Mouse (Mus musculus): ENCODE results near the gene Hes2.

The Hes2 gene

DNA sequence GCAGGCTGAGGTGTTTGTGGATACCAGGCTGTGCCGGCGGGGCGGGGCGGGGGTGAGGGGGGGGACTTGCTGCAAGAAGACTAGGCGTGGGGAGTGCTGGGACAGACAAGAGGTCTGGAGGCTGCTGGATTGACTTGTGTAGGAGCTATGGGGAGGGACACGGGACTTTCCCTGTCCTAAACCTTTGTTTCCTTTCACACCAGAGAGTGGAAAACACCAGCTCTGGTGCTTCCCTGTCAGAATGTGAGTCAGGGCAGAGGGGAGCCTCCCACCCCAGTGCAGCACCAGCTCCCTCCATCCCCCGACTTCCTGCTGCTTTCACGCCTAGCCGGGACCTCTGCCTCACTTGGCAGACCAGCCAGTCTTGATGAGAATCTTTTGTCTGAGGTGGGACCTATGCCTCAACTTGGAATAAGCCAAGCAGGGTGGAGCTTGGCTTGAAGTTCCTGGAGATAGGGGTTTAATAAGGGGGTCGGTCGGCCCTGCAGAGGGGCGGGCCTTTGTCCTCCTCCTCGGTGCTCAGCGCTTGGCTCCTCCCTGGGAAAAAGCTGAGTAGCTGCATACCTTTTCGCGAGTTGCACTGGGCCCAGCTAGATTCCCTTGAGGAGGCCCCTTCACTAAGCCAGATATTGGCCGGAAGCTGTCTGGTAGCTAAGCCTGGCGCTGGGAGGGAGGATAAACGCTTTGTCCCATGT, 27.0 kb downstream of the Hes2 start:
- DNase-seq (ENCODE audit: low spot score in 2 of 2) = no peak

DNA sequence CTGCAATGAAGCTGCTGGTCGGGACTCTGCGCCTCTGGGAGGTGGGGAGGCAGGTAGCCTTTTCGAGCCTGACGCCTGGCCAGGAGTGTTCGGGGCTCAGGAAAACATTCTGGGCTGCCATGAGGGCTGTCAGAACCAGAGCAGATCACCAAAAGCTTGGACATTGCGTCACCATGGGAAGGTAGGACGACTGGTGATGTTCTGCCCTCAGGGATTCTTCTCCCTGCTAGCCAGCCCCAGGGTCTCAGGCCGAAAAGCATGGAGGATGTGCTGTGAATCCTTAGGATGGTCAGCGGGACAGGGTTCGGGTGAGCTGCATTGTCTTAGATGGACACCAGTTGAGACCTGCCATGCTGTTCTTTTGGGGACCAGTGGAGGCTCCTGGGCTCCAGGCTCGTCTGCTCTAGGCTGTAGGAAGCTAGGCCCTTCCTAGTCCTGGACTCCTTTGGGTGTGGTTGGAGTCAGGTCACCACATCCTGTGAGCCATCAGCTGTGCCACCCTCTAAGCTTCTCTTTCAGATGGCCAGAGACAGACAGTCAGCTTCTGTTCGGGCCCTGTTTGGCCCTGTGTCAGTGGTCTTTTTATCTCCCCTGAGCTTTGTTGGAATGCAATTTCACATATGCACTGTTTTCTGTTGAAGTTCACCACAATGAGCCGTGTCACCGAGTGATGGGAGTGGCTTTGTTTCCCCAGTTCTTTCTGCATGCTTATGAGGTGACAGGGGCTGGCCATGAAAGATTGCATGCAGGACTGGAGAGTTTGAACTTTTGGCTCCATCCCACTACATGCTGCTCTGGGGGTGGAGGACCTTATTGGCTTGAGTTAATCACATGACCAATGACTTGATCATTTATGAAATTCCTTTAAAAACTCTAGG, 27.8 kb downstream of the Hes2 start:
- no peak for DNase-seq (ENCODE audit: low spot score in 2 of 2)

DNA sequence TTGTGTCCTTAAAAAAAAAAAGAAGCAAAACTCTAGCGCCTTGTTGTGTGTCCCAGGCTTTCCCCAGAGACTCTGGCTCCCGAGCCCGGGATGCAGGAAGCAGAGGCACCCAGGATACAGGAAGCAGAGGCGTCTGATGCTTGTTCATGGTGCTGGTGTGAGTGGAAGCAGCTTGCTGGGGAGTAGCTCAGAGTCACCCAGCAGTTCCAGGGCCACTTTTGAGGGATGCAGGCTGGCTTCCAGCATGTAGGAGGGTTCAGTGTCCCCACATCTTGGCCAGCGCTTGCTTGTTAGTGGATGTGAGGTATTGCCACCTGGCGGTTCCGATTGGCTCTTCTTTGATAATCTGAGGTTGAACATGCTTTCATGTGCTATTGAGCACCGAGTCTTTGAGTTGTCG, 28.5 kb downstream of the Hes2 start:
- no peak for DNase-seq (ENCODE audit: low spot score in 2 of 2)

DNA sequence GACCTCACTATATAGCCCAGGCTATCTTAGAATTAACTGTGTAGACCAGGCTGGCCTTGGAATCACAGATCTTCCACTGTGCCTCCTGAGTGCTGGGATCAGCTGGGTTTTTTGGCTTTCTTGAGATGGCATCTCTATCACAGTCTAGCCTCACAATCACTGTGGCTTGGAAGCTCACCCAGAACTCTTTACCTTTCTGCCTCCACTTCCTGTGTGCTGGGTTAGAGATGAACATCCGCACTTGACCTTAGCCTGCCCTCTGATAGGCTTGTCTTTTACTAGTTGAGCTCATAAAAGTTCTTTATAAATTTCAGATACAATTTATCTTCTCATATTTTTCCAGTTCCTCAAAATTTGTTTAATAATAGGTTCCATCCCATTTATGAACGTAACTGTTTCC, 30.0 kb downstream of the Hes2 start:
- no peak for DNase-seq (ENCODE audit: low spot score in 2 of 2)

DNA sequence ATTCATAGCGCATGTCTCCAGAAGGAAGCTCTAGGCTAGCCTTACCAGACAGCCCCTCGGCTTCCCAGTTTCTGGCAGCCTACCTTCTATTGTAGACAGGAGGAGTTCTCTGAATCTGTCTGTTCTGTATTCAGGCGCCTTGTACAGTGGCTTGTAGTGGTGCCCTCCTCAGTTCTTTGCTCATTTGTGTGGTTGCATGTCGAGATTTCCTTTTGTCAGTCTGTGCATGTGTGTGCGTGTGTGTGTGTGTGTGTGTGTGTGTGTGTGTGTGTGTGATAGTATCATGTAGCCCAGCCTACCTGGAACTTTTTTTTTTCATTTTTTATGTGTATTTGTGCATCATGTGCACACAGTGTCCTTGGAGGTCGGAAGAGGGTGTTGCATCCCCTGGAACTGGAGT, 30.4 kb downstream of the Hes2 start:
- DNase-seq (ENCODE audit: low spot score in 2 of 2) = no peak

DNA sequence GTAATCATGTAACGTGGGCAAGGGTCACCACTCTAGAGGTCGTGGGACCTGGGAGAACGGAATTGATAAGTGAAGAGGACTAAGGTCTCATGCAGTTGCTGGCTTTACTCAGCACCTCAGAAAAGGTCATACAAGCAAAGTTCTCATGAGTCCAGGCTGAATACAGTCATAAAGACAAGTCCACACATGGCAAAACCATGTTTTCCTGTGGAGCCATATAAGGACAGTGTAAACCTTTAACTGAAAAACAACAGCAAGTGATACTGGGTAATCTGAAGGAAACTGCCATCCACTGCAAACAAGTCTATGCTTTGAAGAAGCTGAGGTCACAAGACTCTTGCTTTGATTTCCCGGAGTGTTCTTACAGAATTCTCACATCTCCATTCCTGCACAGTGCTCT, 31.0 kb downstream of the Hes2 start:
- no peak for DNase-seq (ENCODE audit: low spot score in 2 of 2)

DNA sequence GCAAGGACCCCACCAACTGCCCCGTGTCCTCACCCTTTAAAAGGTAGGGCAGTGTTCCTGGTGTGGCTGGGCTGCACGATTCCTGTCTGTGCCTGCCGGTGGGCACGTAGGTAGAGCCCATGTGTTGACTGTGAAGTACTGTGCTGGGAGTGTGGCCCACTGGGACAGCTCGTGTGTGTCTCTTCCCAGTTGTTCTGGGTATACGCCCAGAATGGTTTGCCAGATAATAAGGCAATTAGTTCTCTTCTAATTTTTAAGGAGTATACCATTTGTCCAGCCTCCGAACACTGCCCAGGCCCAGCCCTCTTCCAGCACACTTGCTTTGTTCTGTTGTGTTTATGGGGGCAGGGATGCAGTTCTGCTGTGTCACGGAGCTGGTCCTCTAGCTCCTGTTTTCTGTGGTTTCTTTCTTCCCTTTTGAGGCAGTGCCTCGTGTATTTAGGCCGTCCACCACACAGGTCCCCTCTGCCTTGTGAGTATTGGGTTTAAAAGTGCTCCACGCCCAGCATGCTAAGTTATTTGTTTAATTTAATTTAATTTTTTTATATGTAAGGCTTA, 31.5 kb downstream of the Hes2 start:
- DNase-seq (ENCODE audit: low spot score in 2 of 2) = no peak

DNA sequence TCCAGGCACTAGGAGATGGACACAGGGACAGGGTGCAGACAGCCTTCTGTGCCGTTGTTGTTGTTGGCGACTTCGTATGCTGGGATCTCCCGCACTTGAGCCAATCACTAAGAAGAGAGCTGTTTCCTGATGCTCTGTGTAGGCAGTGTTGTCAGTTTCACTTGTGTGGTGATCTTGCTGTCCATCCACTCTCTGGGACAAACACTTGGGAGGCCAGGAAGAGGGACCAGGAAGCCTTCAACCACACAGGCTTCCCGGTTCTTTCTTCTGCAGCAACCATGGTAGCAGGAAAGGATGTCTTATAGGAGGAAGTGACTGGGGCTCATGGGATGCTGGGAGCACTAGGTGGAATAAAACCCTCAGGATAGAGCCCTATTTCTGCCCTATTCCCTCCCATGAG, 32.0 kb downstream of the Hes2 start:
- no peak for DNase-seq (ENCODE audit: low spot score in 2 of 2)

DNA sequence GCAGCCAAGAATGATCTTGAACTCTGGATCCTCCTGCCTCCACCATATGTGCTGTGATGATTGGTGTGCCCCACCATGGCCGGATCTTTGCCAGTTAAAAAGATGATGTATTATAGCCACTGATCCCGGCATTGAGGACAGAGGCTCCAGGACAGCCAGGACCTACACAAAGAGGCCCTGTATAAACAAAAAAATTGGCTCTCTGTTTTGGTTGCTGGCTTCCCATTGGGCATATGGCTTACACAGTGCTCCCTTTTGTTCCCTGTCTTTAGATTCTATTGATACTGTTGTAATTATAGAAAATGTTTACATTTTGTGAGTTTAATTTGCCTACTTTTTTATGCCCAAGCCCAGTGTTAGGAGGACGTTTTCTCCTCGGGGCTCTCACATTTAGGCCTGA, 33.9 kb downstream of the Hes2 start:
- DNase-seq (ENCODE audit: low spot score in 2 of 2) = no peak

DNA sequence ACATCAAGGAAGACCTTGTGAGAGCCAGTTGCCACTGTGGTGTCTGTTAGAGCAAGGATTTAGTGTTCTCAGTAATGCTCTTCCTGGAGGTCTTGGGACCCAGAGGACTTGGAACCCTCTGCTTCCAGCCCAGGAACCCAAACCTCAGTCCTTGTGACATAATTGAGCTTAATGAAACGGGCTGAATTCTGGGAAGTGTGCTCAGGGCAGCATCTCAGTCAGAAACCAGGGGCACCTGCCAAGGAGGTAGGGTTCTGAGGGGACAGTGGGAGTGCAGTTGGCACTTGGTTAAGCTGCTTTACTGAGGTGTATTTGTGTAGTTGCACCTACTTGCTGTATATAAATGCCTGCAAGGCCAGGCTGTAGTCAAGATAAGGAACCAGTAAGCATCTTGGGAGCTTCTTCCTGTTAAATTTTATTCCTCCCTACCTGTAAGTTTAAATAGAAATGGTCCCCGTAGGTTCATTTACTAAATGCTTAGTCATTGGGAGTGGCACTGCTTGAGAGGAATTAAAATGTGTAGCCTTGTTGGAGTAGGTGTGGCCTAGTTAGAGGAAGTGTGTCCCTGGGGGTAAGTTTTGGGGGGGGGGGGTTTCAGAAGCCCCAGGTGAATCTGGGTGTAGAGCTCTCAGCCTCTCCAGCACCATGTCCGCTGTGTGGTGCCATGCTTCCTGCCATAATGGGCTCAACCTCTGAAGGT, 36.0 kb downstream of the Hes2 start:
- no peak for DNase-seq (ENCODE audit: low spot score in 2 of 2)

DNA sequence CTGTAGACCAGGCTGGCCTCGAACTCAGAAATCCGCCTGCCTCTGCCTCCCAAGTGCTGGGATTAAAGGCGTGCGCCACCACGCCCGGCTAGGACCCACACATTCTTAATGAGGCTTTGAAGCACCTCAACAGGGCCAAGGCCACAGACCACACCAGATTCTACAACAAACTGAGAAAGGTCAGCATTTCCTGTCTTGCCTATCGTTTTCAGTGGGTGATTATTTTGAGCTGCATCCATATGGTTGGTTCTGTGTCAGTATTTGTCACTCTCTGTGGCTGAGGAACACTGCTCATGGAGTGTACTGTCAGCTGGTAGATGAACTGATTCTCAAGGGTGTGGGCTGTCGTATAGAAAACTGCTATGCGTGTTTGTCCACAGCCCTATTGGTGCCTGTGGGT, 37.6 kb downstream of the Hes2 start:
- DNase-seq (ENCODE audit: low spot score in 2 of 2) = no peak

DNA sequence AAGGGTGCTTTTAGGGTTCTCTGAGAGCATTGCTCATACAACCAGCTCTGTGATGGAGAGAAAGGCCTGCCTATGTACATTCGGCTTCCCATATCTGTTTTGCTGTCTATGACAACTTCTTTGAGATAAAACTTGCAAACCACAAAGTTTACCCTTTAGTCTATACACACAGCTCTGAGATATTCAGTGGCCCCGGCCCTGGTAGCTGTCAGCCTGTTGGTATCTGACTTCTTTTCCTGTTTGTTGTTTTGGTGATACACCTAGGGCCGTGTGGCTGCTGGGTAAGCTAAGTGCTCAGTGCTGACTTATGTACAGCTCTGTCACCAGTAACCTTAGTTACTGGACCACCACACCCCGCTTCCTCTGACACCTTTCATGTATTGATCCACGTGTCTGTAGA, 38.9 kb downstream of the Hes2 start:
- DNase-seq (ENCODE audit: low spot score in 2 of 2) = no peak

DNA sequence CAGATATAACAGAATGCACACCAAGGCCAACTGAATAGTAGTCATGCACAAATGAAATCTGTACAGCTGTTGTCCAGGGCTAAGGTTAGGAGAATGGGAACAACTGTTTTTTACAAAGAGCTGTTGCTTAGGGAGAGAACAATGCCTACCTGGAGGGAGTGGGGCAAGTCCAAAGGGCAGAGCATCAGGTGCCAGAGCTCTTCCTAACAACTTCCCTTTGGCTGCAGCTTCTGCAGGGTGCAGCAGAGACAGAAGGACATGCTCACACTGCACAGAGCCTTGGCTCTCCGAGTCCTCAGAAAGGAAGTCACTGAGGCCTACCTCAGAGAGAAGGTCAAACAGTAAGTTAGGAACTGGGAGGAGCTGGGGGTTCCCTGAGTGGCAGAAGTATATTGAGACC, 41.0 kb downstream of the Hes2 start:
- no peak for DNase-seq (ENCODE audit: low spot score in 2 of 2)

DNA sequence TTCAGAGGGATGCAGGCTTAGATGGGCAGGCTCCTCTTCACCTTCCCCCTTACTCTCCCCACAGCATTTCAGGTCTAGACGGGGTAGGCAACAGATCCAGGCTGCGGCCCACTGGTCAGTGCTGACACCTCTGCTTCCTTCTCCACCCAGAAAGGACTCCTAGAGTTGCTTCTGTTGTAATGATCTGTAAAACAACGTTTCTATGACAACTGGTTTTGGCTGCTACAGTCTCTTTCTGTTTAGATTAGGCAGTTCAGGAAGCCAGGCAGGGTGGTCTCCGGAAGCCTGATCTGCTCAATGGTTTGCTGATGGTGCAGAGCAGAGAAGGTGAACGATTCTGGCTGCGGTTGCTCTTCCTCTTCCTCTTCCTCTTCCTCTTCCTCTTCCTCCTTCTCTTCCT, 42.8 kb downstream of the Hes2 start:
- DNase-seq (ENCODE audit: low spot score in 2 of 2) = peak; percentile 50 to 53

DNA sequence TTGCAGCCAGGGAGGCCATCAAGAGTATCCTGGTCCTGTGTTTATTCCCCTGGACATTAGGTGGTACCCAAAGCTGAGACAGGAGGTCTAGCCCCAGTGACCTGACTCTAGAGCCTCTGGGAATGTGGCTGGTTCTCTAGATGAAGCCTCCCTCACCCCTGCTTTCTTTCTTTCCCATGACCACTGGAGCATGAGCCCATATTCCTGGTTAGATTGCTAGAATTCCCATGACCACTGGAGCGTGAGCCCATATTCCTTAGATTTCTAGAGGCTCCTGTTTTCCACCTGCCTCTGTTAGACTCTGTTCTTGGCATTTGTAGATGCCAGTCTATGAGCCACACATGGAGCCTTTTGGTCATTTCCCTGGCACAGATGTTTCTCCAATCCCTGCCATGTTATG, 43.8 kb downstream of the Hes2 start:
- no peak for DNase-seq (ENCODE audit: low spot score in 2 of 2)

DNA sequence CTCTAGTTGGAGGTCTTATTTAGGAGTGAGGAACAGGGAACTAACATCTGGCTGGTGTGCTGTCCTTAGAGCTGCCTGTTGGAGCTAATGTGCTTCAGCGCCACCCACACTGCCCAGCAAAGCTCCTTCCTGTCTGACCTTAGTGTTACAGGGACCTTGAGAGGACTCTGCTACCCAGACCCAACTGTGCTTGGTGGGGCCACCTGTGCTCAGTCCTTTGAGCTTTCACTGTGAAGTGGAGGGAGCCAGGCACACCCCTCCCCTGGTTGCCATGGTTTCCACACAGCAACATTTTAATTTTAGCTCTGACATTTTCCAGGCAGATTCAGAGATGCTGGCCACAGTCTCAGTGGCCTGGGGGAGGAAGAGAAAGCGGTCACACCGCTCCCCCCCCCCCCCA, 44.2 kb downstream of the Hes2 start:
- DNase-seq (ENCODE audit: low spot score in 2 of 2) = no peak

DNA sequence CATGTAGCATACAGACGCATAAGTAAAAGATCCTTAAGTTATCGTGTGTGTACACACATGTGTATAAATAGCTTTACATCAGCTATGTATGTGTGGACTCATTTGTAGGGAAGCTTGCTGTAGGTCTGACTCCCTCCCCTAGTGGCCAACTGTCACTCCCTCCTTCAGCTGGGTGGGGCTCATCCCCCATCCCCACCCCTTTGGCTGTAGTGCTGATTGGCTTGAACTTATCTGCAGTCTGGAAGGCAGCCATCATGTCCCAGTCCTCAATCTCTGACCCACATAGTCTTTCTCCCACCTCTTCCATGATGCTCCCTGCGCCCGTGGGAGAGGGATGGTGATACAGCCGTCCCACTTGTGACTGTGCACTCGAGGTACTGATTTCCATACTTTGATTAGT, 46.0 kb downstream of the Hes2 start:
- no peak for DNase-seq (ENCODE audit: low spot score in 2 of 2)

DNA sequence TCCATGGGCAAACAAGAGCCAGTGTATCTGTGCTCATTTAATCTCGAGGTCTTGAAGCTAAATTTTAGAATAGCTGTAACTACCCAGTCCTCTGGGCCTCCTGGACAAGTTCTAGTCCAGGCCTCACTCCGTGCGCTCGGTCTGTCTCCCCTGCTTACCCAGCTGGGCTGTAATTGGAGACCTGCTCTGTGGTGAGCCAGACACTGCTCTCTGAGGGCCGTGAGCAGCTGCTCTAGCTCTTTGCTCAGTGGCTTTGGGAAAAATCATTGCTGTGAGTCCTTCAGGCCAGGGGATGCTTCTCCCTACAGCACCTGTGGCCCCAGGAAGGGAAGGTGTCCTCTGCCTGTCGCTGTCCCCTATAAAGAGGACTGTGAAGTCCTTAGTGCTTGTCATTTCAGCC, 47.5 kb downstream of the Hes2 start:
- no peak for DNase-seq (ENCODE audit: low spot score in 2 of 2)

DNA sequence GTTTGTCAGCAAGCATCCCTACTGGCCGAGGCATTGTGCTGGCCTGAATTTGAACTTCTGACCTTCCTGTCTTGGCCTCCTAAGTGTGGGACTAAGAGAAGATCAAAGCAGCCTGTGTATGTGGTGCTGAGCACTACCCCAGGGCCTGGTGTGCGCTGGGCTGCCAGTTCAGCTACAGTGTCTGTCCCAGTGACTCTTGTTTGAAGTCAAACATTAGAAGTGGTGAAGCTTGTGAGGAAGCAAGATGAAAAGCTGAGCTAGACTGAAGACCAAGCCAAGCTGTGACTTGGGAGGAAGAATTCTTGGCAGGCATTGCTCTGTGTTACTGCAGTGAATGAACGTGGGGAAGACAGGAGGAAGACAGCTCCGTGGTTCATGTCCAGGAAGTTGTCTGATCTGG, 51.0 kb downstream of the Hes2 start:
- no peak for DNase-seq (ENCODE audit: low spot score in 2 of 2)
